Mouse (Mus musculus) c-Kit-positive CD71-positive TER-119-positive erythroid progenitor cells, embryonic 14.5 days (primary cell): ENCODE data around the gene Gm15093.
"Not testable (repeated sequence)": the region's sequence is repeated elsewhere in the genome, so short reads cannot be mapped to it uniquely, and the experiment has no call there.

ENCODE experiments used
- DNase-seq: peaks from one replicate; pipeline ENCODE4 v3.0.0-alpha.2; 2013; ENCODE audit warnings: low spot score

The Gm15093 gene

DNA sequence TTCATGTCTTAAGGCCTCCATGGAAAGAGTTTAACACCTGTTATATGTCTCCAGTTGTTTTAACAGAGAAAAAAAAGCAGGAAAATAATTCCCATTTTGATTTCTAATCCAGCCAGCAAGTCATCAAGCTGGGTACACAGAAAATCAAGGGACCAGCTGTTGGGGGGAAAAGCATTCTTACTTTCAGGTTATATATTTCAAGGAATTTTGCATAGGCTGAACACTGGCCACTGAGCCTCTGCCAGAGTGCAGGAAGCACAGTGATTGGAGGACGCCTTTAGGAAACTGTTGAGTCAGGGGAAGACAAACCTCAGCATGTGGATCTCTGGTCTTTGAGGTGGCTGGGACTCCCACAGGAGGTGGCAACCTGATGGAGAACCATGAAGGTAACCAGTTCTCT, at the start of gene Gm15093:
Gene Gm15093 (plus strand): TSS at position 301 of the 400 bp plus-strand sequence.
- not testable (repeated sequence) for DNase-seq
